25 mouse cellular contexts compared by ENCODE assay signal in the genomic region with DNA sequence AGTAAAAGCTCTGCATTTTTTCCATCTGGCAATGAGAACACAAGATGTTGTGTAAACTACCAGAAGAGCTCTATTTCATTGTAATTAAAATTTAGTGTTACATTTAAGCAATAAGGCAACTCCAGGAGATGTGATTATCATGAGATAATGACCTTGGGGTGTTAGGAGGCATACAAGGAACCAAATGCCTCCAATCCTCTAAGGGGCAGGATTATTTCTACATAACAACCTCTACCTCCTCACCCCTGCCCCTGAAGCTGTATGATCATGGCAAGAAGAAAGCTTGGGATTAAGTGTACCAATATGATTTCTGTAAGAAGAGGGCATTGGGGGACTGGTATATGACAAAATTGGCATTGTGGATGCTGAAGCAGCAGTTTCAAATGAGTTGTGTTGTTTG.
"Had no signal": no experiment of that assay in that cellular context is flagged by ENCODE, and none has a peak within 500 bp of the region (broad histone marks: within the 10 kb centered on the region; RNA-seq: fewer than 3 reads in every experiment).

No protein-coding gene starts in this region.

- H3K4me2 ChIP-seq: heart, embryonic 11.5 days; heart, embryonic 13.5 days; heart, embryonic 15.5 days; hindbrain, embryonic 13.5 days; hindbrain, embryonic 15.5 days; limb, embryonic 12.5 days; liver, embryonic 11.5 days; liver, embryonic 13.5 days had no signal

- ATAC-seq: hindbrain, postnatal 0 days; intestine, embryonic 16.5 days had no signal

- H3K4me3 ChIP-seq: heart, adult 2 months; heart, embryonic 13.5 days; heart, embryonic 15.5 days; hindbrain, embryonic 13.5 days; hindbrain, embryonic 15.5 days; left cerebral cortex, adult 2 months; limb, embryonic 10.5 days; limb, embryonic 12.5 days; liver, embryonic 13.5 days had no signal

- H3K27me3 ChIP-seq: heart, embryonic 13.5 days; heart, embryonic 15.5 days; hindbrain, embryonic 13.5 days; hindbrain, embryonic 15.5 days; limb, embryonic 12.5 days; liver, embryonic 13.5 days had no signal

- H3K36me3 ChIP-seq: heart, embryonic 13.5 days; heart, embryonic 15.5 days; hindbrain, embryonic 13.5 days; hindbrain, embryonic 15.5 days; limb, embryonic 10.5 days; limb, embryonic 12.5 days; liver, embryonic 13.5 days had no signal

- H3K9me3 ChIP-seq: heart, embryonic 13.5 days; heart, embryonic 15.5 days; hindbrain, embryonic 13.5 days; hindbrain, embryonic 15.5 days; limb, embryonic 10.5 days; limb, embryonic 12.5 days; liver, embryonic 13.5 days had no signal

- H3K4me1 ChIP-seq: heart, embryonic 13.5 days; heart, embryonic 15.5 days; hindbrain, embryonic 13.5 days; hindbrain, embryonic 15.5 days; limb, embryonic 10.5 days; limb, embryonic 12.5 days; liver, embryonic 13.5 days had no signal

- DNase-seq: gastrocnemius, postnatal 10 days; gastrocnemius, postnatal 25 days; heart, adult 11 months; heart, adult 2 months; heart, postnatal 14 days; heart, postnatal 36 days; kidney, adult 18-20 months; kidney, adult 8-10 months; kidney, postnatal 14 days; kidney, postnatal 36 days; layer of hippocampus, adult 9-11 months; layer of hippocampus, postnatal 36 days; liver; liver, embryonic 13.5 days had no signal

- H3K9ac ChIP-seq: heart, embryonic 13.5 days; heart, embryonic 15.5 days; hindbrain, embryonic 13.5 days; hindbrain, embryonic 15.5 days; limb, embryonic 12.5 days; liver, embryonic 13.5 days had no signal

- H3K27ac ChIP-seq: heart, adult 2 months; heart, embryonic 13.5 days; heart, embryonic 15.5 days; hindbrain, embryonic 13.5 days; hindbrain, embryonic 15.5 days; hindbrain, postnatal 0 days; left cerebral cortex, adult 2 months; limb, embryonic 10.5 days; limb, embryonic 12.5 days; liver, embryonic 13.5 days had no signal
